Mouse (Mus musculus): ENCODE measurements around the gene Ccnb1. TPM values are rescaled to one million over a fixed set of nuclear protein-coding genes. Genes with fewer than 3 reads are reported as not detected.
"Not testable (repeated sequence)": the region's sequence is repeated elsewhere in the genome, so short reads cannot be mapped to it uniquely, and the experiment has no call there.

Ccnb1 gene
- polyA plus RNA-seq, 1 experiment from 2014 or later, result 239 TPM

DNA sequence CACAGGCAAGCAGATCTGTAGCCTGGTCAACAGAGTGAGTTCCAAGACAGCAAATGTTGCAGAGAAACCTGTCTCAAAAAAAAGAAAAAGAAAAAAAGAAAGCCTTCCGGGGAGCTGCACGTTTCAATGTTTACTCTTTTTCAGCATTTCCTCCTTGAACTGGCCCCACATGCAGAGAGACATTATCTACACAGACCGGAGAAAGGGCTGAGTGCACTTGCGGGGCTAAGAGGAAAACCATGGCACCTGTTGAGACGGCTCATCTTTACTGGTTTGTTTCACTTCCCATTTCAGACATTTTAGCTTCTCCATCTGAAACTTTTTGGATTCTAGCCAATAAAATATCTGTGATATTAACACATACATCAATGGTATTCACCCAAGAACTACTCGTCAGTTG lies 37.9 kb upstream of the Ccnb1 start:
- H3K4me3 ChIP-seq (ENCODE audit: low read depth, low read length), result no peak overlapping the region
- H3K4me2 ChIP-seq, result no peak overlapping the region
- H3K9me3 ChIP-seq (replicated peaks; ENCODE audit: control insufficient read depth, low read length), result no peaks in the 10 kb centered on the region
- ATAC-seq (replicated peaks; ENCODE audit: insufficient number of reproducible peaks, low FRiP score, low TSS enrichment), result no peak
- no peak overlapping the region for H3K27ac ChIP-seq (ENCODE audit: low read depth, low read length)
- H3K36me3 ChIP-seq (ENCODE audit: control insufficient read depth, insufficient read depth, low read length), result peaks cover 25% of the 10 kb centered on the region
- H3K4me1 ChIP-seq (ENCODE audit: control insufficient read depth, insufficient read depth, low read length), result no peaks in the 10 kb centered on the region
- no peak overlapping the region for H3K9ac ChIP-seq (ENCODE audit: low read depth, low read length)
- WGBS (ENCODE audit: insufficient replicate concordance), result 89% methylated on average over 6 of the region's 6 CpGs
- H3K27me3 ChIP-seq (ENCODE audit: control insufficient read depth, insufficient read depth, low read length), result no peaks in the 10 kb centered on the region

DNA sequence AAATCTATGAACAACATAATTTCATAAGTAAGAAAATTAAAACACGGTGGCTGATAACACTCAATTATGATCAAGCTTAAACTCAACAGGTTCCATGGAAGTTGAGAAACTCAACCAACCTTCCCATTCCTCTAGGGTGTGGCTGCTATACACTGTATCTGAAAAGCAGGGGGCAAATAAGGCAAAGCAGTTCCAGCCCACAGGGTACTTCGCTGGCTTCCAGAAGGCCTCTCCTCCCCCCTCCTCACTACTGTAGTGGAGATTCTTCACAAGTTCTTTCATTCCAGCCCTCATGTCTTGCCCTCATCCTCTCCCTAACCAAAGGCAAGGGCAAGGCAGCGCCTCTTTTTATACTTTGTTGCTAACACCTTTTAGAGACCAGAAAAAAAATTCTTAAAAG lies 37.5 kb upstream of the Ccnb1 start:
- Histone ChIP-seq H3K27ac (ENCODE audit: low read depth, low read length) (no peak overlapping the region), H3K9me3 (replicated peaks; ENCODE audit: control insufficient read depth, low read length) (no peaks in the 10 kb centered on the region), H3K4me3 (ENCODE audit: low read depth, low read length) (no peak overlapping the region), H3K4me2 (no peak overlapping the region), H3K36me3 (ENCODE audit: control insufficient read depth, insufficient read depth, low read length) (peaks cover 28% of the 10 kb centered on the region), H3K27me3 (ENCODE audit: control insufficient read depth, insufficient read depth, low read length) (no peaks in the 10 kb centered on the region), H3K9ac (ENCODE audit: low read depth, low read length) (no peak overlapping the region), H3K4me1 (ENCODE audit: control insufficient read depth, insufficient read depth, low read length) (no peaks in the 10 kb centered on the region)
- ATAC-seq (replicated peaks; ENCODE audit: insufficient number of reproducible peaks, low FRiP score, low TSS enrichment), result no peak
- WGBS (ENCODE audit: insufficient replicate concordance), result 92% methylated on average over 3 of the region's 3 CpGs

DNA sequence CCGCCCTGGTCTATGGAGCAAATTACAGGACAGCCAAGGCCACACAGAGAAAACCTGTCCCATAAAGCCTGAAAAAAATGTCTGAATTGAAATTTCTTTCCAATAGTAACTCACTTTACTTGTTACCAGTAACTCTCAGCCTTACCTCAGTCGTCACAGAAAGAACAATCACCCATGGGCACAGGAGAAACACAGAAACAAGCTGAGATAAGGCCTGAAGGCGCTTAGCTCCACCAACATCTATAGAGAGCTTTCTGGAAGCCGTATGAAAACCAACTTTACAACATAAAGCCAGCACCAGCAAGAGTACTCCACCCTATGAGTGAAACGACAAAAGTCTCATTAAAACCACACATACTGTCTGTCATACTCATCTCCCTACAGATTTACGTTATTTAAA lies 28.1 kb upstream of the Ccnb1 start:
- WGBS (ENCODE audit: insufficient replicate concordance), result 93% methylated on average over 6 of the region's 6 CpGs
- Histone ChIP-seq H3K9me3 (replicated peaks; ENCODE audit: control insufficient read depth, low read length) (no peaks in the 10 kb centered on the region), H3K9ac (ENCODE audit: low read depth, low read length) (no peak overlapping the region), H3K27ac (ENCODE audit: low read depth, low read length) (no peak overlapping the region), H3K27me3 (ENCODE audit: control insufficient read depth, insufficient read depth, low read length) (no peaks in the 10 kb centered on the region), H3K4me2 (no peak overlapping the region), H3K36me3 (ENCODE audit: control insufficient read depth, insufficient read depth, low read length) (peaks cover 16% of the 10 kb centered on the region), H3K4me1 (ENCODE audit: control insufficient read depth, insufficient read depth, low read length) (no peaks in the 10 kb centered on the region), H3K4me3 (ENCODE audit: low read depth, low read length) (no peak overlapping the region)
- no peak for ATAC-seq (replicated peaks; ENCODE audit: insufficient number of reproducible peaks, low FRiP score, low TSS enrichment)

DNA sequence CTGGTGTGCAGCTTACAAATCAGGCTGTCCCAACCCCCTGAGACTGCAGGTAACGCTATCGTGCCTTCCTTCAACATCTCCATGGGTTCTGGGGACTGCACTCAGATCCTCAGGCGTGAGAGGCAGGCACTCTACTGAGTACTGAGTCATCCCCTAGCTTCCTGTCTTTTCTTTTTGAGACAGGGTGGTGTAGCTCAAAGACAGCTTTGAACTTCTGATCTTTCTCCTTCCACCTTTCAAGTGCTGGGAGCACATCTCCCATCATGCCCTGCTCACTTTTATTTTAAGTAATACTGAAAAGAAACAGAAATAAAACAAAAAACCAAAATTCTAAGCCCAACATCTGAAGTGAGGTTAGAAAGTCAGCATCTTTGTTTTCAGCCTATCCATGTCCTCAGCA lies 19.4 kb upstream of the Ccnb1 start:
- Histone ChIP-seq H3K4me3 (ENCODE audit: low read depth, low read length) (no peak overlapping the region), H3K4me2 (no peak overlapping the region), H3K4me1 (ENCODE audit: control insufficient read depth, insufficient read depth, low read length) (no peaks in the 10 kb centered on the region), H3K9ac (ENCODE audit: low read depth, low read length) (no peak overlapping the region), H3K27me3 (ENCODE audit: control insufficient read depth, insufficient read depth, low read length) (no peaks in the 10 kb centered on the region), H3K27ac (ENCODE audit: low read depth, low read length) (no peak overlapping the region), H3K36me3 (ENCODE audit: control insufficient read depth, insufficient read depth, low read length) (peaks cover 41% of the 10 kb centered on the region), H3K9me3 (replicated peaks; ENCODE audit: control insufficient read depth, low read length) (no peaks in the 10 kb centered on the region; the same call in 1 of the 2 replicates)
- WGBS (ENCODE audit: insufficient replicate concordance), result 97% methylated on average over 3 of the region's 3 CpGs
- ATAC-seq (replicated peaks; ENCODE audit: insufficient number of reproducible peaks, low FRiP score, low TSS enrichment), result no peak

DNA sequence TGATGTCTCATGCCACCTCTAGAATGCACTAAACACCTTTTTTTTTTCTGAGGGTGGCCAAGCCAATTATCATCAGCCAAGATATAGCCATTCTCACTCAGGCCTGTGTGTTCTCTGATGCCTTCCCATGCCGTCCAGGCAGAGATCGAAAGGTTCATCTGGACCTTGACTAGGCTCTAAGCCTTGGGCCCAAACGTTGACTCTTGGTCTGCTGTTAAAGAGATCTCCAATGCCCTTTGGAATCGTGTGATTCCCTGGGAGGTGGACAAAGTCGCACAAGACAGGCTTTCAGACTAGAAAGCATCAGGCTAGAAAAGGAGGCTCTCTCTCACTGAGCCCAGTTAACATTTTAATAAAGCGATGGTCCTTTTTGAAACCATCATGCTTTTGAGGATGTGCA lies 10.8 kb upstream of the Ccnb1 start:
- WGBS (ENCODE audit: insufficient replicate concordance), result 83% methylated on average over 6 of the region's 6 CpGs
- no peak overlapping the region for H3K27ac ChIP-seq (ENCODE audit: low read depth, low read length)
- no peaks in the 10 kb centered on the region for H3K27me3 ChIP-seq (ENCODE audit: control insufficient read depth, insufficient read depth, low read length)
- no peak overlapping the region for H3K4me3 ChIP-seq (ENCODE audit: low read depth, low read length)
- H3K4me2 ChIP-seq, result no peak overlapping the region
- H3K36me3 ChIP-seq (ENCODE audit: control insufficient read depth, insufficient read depth, low read length), result peaks cover 2% of the 10 kb centered on the region; the same call in 1 of the 2 replicates
- no peaks in the 10 kb centered on the region for H3K4me1 ChIP-seq (ENCODE audit: control insufficient read depth, insufficient read depth, low read length)
- no peak for ATAC-seq (replicated peaks; ENCODE audit: insufficient number of reproducible peaks, low FRiP score, low TSS enrichment)
- H3K9ac ChIP-seq (ENCODE audit: low read depth, low read length), result no peak overlapping the region
- no peaks in the 10 kb centered on the region for H3K9me3 ChIP-seq (replicated peaks; ENCODE audit: control insufficient read depth, low read length)

DNA sequence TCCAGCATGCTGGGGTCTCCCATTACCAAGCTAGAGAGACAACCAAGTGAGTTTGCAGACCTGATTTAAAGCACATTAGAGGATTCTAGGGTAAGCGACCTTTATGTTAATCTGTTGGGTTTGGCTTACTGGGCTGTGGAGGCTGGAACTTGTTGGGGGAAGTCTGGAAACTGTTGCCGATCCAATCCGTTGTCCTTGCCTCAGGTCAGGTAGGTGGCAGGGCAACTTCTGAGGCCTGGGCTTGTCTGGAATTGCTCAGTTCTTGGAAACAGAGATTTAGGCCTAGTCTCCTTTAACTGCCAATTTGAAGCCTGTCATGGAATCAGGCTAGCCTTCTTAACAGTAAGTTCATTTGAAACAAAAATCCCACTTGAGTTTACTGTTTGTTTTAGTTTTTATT lies 2.7 kb upstream of the Ccnb1 start:
- H3K27me3 ChIP-seq (ENCODE audit: control insufficient read depth, insufficient read depth, low read length), result no peaks in the 10 kb centered on the region
- no peaks in the 10 kb centered on the region for H3K9me3 ChIP-seq (replicated peaks; ENCODE audit: control insufficient read depth, low read length)
- H3K9ac ChIP-seq (ENCODE audit: low read depth, low read length), result no peak overlapping the region
- WGBS (ENCODE audit: insufficient replicate concordance), result 72% methylated on average over 3 of the region's 3 CpGs
- no peak for ATAC-seq (replicated peaks; ENCODE audit: insufficient number of reproducible peaks, low FRiP score, low TSS enrichment)
- H3K27ac ChIP-seq (ENCODE audit: low read depth, low read length), result no peak overlapping the region
- no peak overlapping the region for H3K4me3 ChIP-seq (ENCODE audit: low read depth, low read length)
- no peaks in the 10 kb centered on the region for H3K36me3 ChIP-seq (ENCODE audit: control insufficient read depth, insufficient read depth, low read length)
- H3K4me2 ChIP-seq, result no peak overlapping the region
- H3K4me1 ChIP-seq (ENCODE audit: control insufficient read depth, insufficient read depth, low read length), result peaks cover 13% of the 10 kb centered on the region

DNA sequence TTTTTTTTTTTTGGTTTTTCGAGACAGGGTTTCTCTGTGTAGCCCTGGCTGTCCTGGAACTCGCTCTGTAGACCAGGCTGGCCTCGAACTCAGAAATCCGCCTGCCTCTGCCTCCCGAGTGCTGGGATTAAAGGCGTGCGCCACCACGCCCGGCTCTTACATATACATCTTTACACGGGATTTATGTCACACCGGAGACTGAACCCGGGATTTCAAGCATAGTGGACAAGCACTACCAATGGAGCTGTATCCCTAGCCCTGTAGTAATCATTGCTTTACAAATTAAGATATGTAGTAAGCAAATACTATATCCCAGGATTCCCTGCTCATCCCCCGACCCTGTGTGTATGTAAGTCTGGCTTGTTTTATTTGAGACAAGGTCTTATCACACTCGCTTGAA lies 1.7 kb upstream of the Ccnb1 start:
- not testable (repeated sequence) for H3K9ac ChIP-seq (ENCODE audit: low read depth, low read length); H3K27ac ChIP-seq (ENCODE audit: low read depth, low read length); H3K4me3 ChIP-seq (ENCODE audit: low read depth, low read length); ATAC-seq (replicated peaks; ENCODE audit: insufficient number of reproducible peaks, low FRiP score, low TSS enrichment); H3K4me2 ChIP-seq; H3K27me3 ChIP-seq (ENCODE audit: control insufficient read depth, insufficient read depth, low read length); H3K36me3 ChIP-seq (ENCODE audit: control insufficient read depth, insufficient read depth, low read length); H3K9me3 ChIP-seq (replicated peaks; ENCODE audit: control insufficient read depth, low read length)
- H3K4me1 ChIP-seq (ENCODE audit: control insufficient read depth, insufficient read depth, low read length), result peaks cover 18% of the 10 kb centered on the region
- WGBS (ENCODE audit: insufficient replicate concordance), result 94% methylated on average over 11 of the region's 14 CpGs

DNA sequence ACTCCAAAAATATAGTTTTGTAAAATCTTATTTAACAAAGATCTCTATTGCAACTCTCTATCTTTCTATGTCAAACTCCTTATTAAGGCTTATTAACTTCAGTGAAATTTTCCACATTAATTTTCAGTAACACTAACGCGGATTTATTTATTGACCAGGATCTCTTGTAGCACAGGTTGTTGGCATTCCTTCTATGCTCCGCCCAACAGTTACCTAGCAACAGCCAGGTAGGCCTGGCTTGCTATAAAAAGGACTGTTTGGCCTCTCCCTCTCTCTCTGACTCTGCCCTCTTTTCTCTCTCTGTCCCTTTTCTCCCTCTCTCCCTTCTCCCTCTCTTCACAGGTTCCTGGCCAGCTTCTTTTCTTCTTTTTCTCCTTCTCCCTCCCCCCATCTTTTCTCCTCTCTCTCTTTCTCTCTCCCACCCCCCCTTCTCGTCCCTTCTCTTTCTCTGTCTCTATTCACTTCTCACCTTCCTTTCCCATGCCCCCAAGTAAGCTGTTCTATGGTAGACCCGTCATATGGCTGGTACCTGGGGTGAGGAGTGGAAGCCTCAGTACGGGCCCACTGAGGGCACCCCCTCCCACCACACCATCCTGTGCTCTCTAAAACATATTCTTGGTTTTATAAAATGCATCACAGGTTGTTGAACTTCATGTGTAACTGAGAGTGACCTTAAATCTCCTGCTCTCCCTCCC lies 1.1 kb upstream of the Ccnb1 start:
- Histone ChIP-seq H3K27ac (ENCODE audit: low read depth, low read length) (no peak overlapping the region), H3K4me2 (no peak overlapping the region), H3K36me3 (ENCODE audit: control insufficient read depth, insufficient read depth, low read length) (no peaks in the 10 kb centered on the region; the same call in 1 of the 2 replicates), H3K9me3 (replicated peaks; ENCODE audit: control insufficient read depth, low read length) (no peaks in the 10 kb centered on the region), H3K4me3 (ENCODE audit: low read depth, low read length) (no peak overlapping the region), H3K9ac (ENCODE audit: low read depth, low read length) (no peak overlapping the region), H3K27me3 (ENCODE audit: control insufficient read depth, insufficient read depth, low read length) (no peaks in the 10 kb centered on the region), H3K4me1 (ENCODE audit: control insufficient read depth, insufficient read depth, low read length) (peaks cover 18% of the 10 kb centered on the region)
- no peak for ATAC-seq (replicated peaks; ENCODE audit: insufficient number of reproducible peaks, low FRiP score, low TSS enrichment)
- 75% methylated on average over 6 of the region's 6 CpGs for WGBS (ENCODE audit: insufficient replicate concordance)

DNA sequence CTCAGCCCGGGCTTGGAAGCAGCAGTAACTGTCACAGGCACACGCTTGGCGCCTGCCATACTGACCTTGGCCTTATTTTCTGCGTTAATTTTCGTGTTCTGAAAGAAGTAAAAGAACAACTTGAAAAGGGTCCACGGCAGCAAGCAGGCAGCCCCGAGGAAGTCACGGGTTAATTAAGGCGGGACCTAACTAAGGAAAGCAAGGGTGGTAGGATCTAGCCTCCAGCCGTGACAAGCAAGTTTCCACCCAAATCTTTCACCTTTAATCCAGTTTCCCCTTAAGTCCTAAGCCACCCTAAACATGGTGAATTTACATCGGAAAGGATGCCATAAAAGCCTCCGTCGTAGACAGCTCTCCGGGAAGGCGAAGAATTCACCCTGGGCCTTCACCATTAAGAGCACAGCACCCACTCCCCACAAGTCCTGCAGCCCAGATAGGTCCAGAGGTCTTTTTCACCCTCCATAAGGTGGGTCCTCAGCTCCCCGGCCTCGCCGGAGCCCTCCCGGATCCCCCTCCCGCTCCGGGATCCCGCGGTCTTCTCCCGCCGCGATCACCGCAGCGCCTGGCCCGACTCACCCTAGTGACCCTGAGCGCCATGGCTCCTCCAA lies 460 bp downstream of the Ccnb1 start:
- no peaks in the 10 kb centered on the region for H3K9me3 ChIP-seq (replicated peaks; ENCODE audit: control insufficient read depth, low read length)
- H3K27me3 ChIP-seq (ENCODE audit: control insufficient read depth, insufficient read depth, low read length), result no peaks in the 10 kb centered on the region
- peak overlapping the region; percentile 68 for H3K4me3 ChIP-seq (ENCODE audit: low read depth, low read length)
- H3K36me3 ChIP-seq (ENCODE audit: control insufficient read depth, insufficient read depth, low read length), result peaks cover 9% of the 10 kb centered on the region
- under 1% methylated on average over 30 of the region's 30 CpGs for WGBS (ENCODE audit: insufficient replicate concordance)
- ATAC-seq (replicated peaks; ENCODE audit: insufficient number of reproducible peaks, low FRiP score, low TSS enrichment), result peak; percentile 16; the same call in 1 of the 2 replicates
- peaks cover 18% of the 10 kb centered on the region for H3K4me1 ChIP-seq (ENCODE audit: control insufficient read depth, insufficient read depth, low read length)
- H3K27ac ChIP-seq (ENCODE audit: low read depth, low read length), result peak overlapping the region; percentile 60
- H3K9ac ChIP-seq (ENCODE audit: low read depth, low read length), result peak overlapping the region; percentile 83
- peak overlapping the region; percentile 59 for H3K4me2 ChIP-seq
